Mouse (Mus musculus) WW6 (cell line): Measurements from ENCODE around the gene Sun3.

ENCODE experiments used
- DNase-seq: peaks from one replicate; pipeline ENCODE4 v3.0.0-alpha.2; 2013; ENCODE audit warnings: low read depth, low spot score

Sun3 gene

GRCm38 (mm10) chr11:8983237-8983861 is 65.4 kb downstream of the Sun3 start:
- DNase-seq, result peak; percentile 50

- no peak for DNase-seq
Measured at GRCm38 (mm10) chr11:8978154-8978553, 70.6 kb downstream of the Sun3 start.

- DNase-seq, result no peak
Measured at GRCm38 (mm10) chr11:8973166-8973565, 75.6 kb downstream of the Sun3 start, which contains the start of gene Pkd1l1. Pkd1l1 (minus strand) TSS chr11:8973266.

GRCm38 (mm10) chr11:8972093-8972492 is 76.7 kb downstream of the Sun3 start:
- no peak for DNase-seq

GRCm38 (mm10) chr11:8970509-8970908 is 78.3 kb downstream of the Sun3 start:
- no peak for DNase-seq

GRCm38 (mm10) chr11:8968094-8968493 is 80.7 kb downstream of the Sun3 start:
- DNase-seq, result no peak
